Mouse (Mus musculus): Measurements from ENCODE around the gene Wbp2nl. TPM values are rescaled to one million over a fixed set of nuclear protein-coding genes. Genes with fewer than 3 reads are reported as not detected.
A peak's percentile ranks its signal among the peaks of the same experiment; 100 is the strongest.

Gene Wbp2nl
- polyA plus RNA-seq, 1 experiment from 2014 or later, result 0.10 TPM

GRCm38 (mm10) chr15:82274927-82275901 is 23.5 kb upstream of the Wbp2nl start:
- Histone ChIP-seq H3K4me3 (peak overlapping the region; percentile 58), H3K4me1 (peaks cover 21% of the 10 kb centered on the region), H3K9ac (peak overlapping the region; percentile 61), H3K27me3 (peaks cover 45% of the 10 kb centered on the region), H3K9me3 (no peaks in the 10 kb centered on the region), H3K27ac (no peak overlapping the region), H3K4me2 (peak overlapping the region; percentile 99), H3K36me3 (no peaks in the 10 kb centered on the region)
- 0 out of 2 replicates have a peak, but pooled peaks have one; percentile 20 for ATAC-seq (ENCODE audit: insufficient number of reproducible peaks, low FRiP score, low TSS enrichment, low read depth)
- WGBS, result under 1% methylated on average over 75 of the region's 86 CpGs

GRCm38 (mm10) chr15:82277591-82277990 is 21.2 kb upstream of the Wbp2nl start:
- H3K4me2 ChIP-seq, result no peak overlapping the region
- no peak overlapping the region for H3K9ac ChIP-seq
- peaks cover 21% of the 10 kb centered on the region for H3K4me1 ChIP-seq
- no peak overlapping the region for H3K27ac ChIP-seq
- H3K36me3 ChIP-seq, result no peaks in the 10 kb centered on the region
- WGBS, result 74% methylated on average over 5 of the region's 5 CpGs
- no peak overlapping the region for H3K4me3 ChIP-seq
- H3K27me3 ChIP-seq, result peaks cover 29% of the 10 kb centered on the region
- ATAC-seq (ENCODE audit: insufficient number of reproducible peaks, low FRiP score, low TSS enrichment, low read depth), result no peak
- H3K9me3 ChIP-seq, result no peaks in the 10 kb centered on the region

- Histone ChIP-seq H3K9ac (no peak overlapping the region), H3K4me1 (peaks cover 9% of the 10 kb centered on the region), H3K4me2 (no peak overlapping the region), H3K36me3 (peaks cover 3% of the 10 kb centered on the region; the same call in 1 of the 2 replicates), H3K27ac (no peak overlapping the region), H3K4me3 (no peak overlapping the region), H3K9me3 (no peaks in the 10 kb centered on the region), H3K27me3 (peaks cover under 1% of the 10 kb centered on the region)
- 68% methylated on average over 4 of the region's 4 CpGs for WGBS
- ATAC-seq (ENCODE audit: insufficient number of reproducible peaks, low FRiP score, low TSS enrichment, low read depth), result no peak
Observed at GRCm38 (mm10) chr15:82280638-82281037, 18.1 kb upstream of the Wbp2nl start.

GRCm38 (mm10) chr15:82286157-82286556 is 12.6 kb upstream of the Wbp2nl start:
- H3K36me3 ChIP-seq, result peaks cover 12% of the 10 kb centered on the region; the same call in 1 of the 2 replicates
- no peak overlapping the region for H3K4me3 ChIP-seq
- H3K27me3 ChIP-seq, result no peaks in the 10 kb centered on the region
- H3K4me1 ChIP-seq, result no peaks in the 10 kb centered on the region
- H3K4me2 ChIP-seq, result no peak overlapping the region
- ATAC-seq (ENCODE audit: insufficient number of reproducible peaks, low FRiP score, low TSS enrichment, low read depth), result no peak
- H3K9me3 ChIP-seq, result no peaks in the 10 kb centered on the region
- H3K27ac ChIP-seq, result no peak overlapping the region
- WGBS, result 61% methylated on average over 12 of the region's 12 CpGs
- H3K9ac ChIP-seq, result no peak overlapping the region

- H3K36me3 ChIP-seq, result peaks cover 10% of the 10 kb centered on the region; the same call in 1 of the 2 replicates
- H3K9me3 ChIP-seq, result no peaks in the 10 kb centered on the region
- no peak for ATAC-seq (ENCODE audit: insufficient number of reproducible peaks, low FRiP score, low TSS enrichment, low read depth)
Observed at GRCm38 (mm10) chr15:82290252-82290651, 8.5 kb upstream of the Wbp2nl start.

GRCm38 (mm10) chr15:82292851-82293250 is 5.9 kb upstream of the Wbp2nl start:
- peak overlapping the region; percentile 31 for H3K4me2 ChIP-seq
- H3K27me3 ChIP-seq, result no peaks in the 10 kb centered on the region
- no peak overlapping the region for H3K4me3 ChIP-seq
- 25% methylated on average over 5 of the region's 5 CpGs for whole genome bisulfite sequencing
- H3K9ac ChIP-seq, result no peak overlapping the region
- H3K4me1 ChIP-seq, result peaks cover 8% of the 10 kb centered on the region
- H3K9me3 ChIP-seq, result no peaks in the 10 kb centered on the region
- no peak overlapping the region for H3K27ac ChIP-seq
- no peak for ATAC-seq (ENCODE audit: insufficient number of reproducible peaks, low FRiP score, low TSS enrichment, low read depth)
- 0 out of 2 replicates have a peak, but pooled peaks cover 5% of the 10 kb centered on the region for H3K36me3 ChIP-seq

More at GRCm38 (mm10) chr15:82290252-82290651, 8.5 kb upstream of the Wbp2nl start:
- Histone ChIP-seq H3K4me1 (peaks cover 8% of the 10 kb centered on the region), H3K9ac (no peak overlapping the region), H3K4me3 (no peak overlapping the region), H3K4me2 (no peak overlapping the region), H3K27ac (no peak overlapping the region), H3K27me3 (no peaks in the 10 kb centered on the region)
- WGBS, result 84% methylated on average over 7 of the region's 7 CpGs

GRCm38 (mm10) chr15:82293271-82293711 is 5.5 kb upstream of the Wbp2nl start:
- H3K4me2 ChIP-seq, result peak overlapping the region; percentile 31
- no peak overlapping the region for H3K9ac ChIP-seq
- no peak overlapping the region for H3K27ac ChIP-seq
- peaks cover 8% of the 10 kb centered on the region for H3K4me1 ChIP-seq
- 19% methylated on average over 7 of the region's 7 CpGs for WGBS
- H3K9me3 ChIP-seq, result no peaks in the 10 kb centered on the region
- ATAC-seq (ENCODE audit: insufficient number of reproducible peaks, low FRiP score, low TSS enrichment, low read depth), result no peak
- H3K4me3 ChIP-seq, result no peak overlapping the region
- no peaks in the 10 kb centered on the region for H3K27me3 ChIP-seq
- H3K36me3 ChIP-seq, result 0 out of 2 replicates have a peak, but pooled peaks cover 5% of the 10 kb centered on the region

- peaks cover 11% of the 10 kb centered on the region for H3K4me1 ChIP-seq
- no peak overlapping the region for H3K4me3 ChIP-seq
- 37% methylated on average over 8 of the region's 8 CpGs for WGBS
- no peaks in the 10 kb centered on the region for H3K27me3 ChIP-seq
- no peak overlapping the region for H3K27ac ChIP-seq
- ATAC-seq (ENCODE audit: insufficient number of reproducible peaks, low FRiP score, low TSS enrichment, low read depth), result no peak
- no peak overlapping the region for H3K4me2 ChIP-seq
- H3K36me3 ChIP-seq, result 0 out of 2 replicates have a peak, but pooled peaks cover 5% of the 10 kb centered on the region
- no peak overlapping the region for H3K9ac ChIP-seq
- H3K9me3 ChIP-seq, result no peaks in the 10 kb centered on the region
Observed at GRCm38 (mm10) chr15:82294059-82294458, 4.7 kb upstream of the Wbp2nl start.

- Histone ChIP-seq H3K4me2 (no peak overlapping the region), H3K36me3 (no peaks in the 10 kb centered on the region), H3K9ac (no peak overlapping the region), H3K4me1 (no peaks in the 10 kb centered on the region), H3K27me3 (no peaks in the 10 kb centered on the region), H3K9me3 (no peaks in the 10 kb centered on the region), H3K4me3 (no peak overlapping the region), H3K27ac (no peak overlapping the region)
- no peak; the same call in 1 of the 2 replicates for ATAC-seq (ENCODE audit: insufficient number of reproducible peaks, low FRiP score, low TSS enrichment, low read depth)
- WGBS, result 82% methylated on average over 3 of the region's 3 CpGs
Observed at GRCm38 (mm10) chr15:82307107-82307506, 8.4 kb downstream of the Wbp2nl start.

- Histone ChIP-seq H3K27ac (no peak overlapping the region), H3K9ac (no peak overlapping the region), H3K4me1 (no peaks in the 10 kb centered on the region), H3K9me3 (no peaks in the 10 kb centered on the region), H3K36me3 (no peaks in the 10 kb centered on the region), H3K4me3 (no peak overlapping the region), H3K27me3 (no peaks in the 10 kb centered on the region), H3K4me2 (no peak overlapping the region)
- WGBS, result 58% methylated on average over 3 of the region's 3 CpGs
- ATAC-seq (ENCODE audit: insufficient number of reproducible peaks, low FRiP score, low TSS enrichment, low read depth), result no peak
Observed at GRCm38 (mm10) chr15:82308416-82308815, 9.7 kb downstream of the Wbp2nl start.

GRCm38 (mm10) chr15:82317839-82318238 is 19.1 kb downstream of the Wbp2nl start:
- WGBS, result 74% methylated on average over 6 of the region's 6 CpGs
- H3K4me1 ChIP-seq, result no peaks in the 10 kb centered on the region
- H3K36me3 ChIP-seq, result no peaks in the 10 kb centered on the region
- no peak overlapping the region for H3K4me3 ChIP-seq
- no peaks in the 10 kb centered on the region for H3K27me3 ChIP-seq
- H3K9me3 ChIP-seq, result no peaks in the 10 kb centered on the region
- H3K4me2 ChIP-seq, result no peak overlapping the region
- no peak for ATAC-seq (ENCODE audit: insufficient number of reproducible peaks, low FRiP score, low TSS enrichment, low read depth)
- H3K27ac ChIP-seq, result no peak overlapping the region
- no peak overlapping the region for H3K9ac ChIP-seq

GRCm38 (mm10) chr15:82319613-82320012 is 20.9 kb downstream of the Wbp2nl start:
- H3K36me3 ChIP-seq, result no peaks in the 10 kb centered on the region
- no peaks in the 10 kb centered on the region for H3K27me3 ChIP-seq
- no peak overlapping the region for H3K4me3 ChIP-seq
- H3K9ac ChIP-seq, result no peak overlapping the region
- ATAC-seq (ENCODE audit: insufficient number of reproducible peaks, low FRiP score, low TSS enrichment, low read depth), result no peak
- H3K4me1 ChIP-seq, result no peaks in the 10 kb centered on the region
- no peaks in the 10 kb centered on the region for H3K9me3 ChIP-seq
- 43% methylated on average over 1 of the region's 1 CpGs for WGBS
- H3K4me2 ChIP-seq, result no peak overlapping the region
- no peak overlapping the region for H3K27ac ChIP-seq

All from limb, embryonic 15.5 days (tissue).